Mouse (Mus musculus) stomach, embryonic 16.5 days (tissue): ENCODE measurements around the gene Gm49027. TPM values are rescaled to one million over a fixed set of nuclear protein-coding genes. Genes with fewer than 3 reads are reported as not detected.
A peak's percentile ranks its signal among the peaks of the same experiment; 100 is the strongest.
"Not testable (repeated sequence)": the region's sequence is repeated elsewhere in the genome, so short reads cannot be mapped to it uniquely, and the experiment has no call there.

Experiments used
- ATAC-seq: fragments of 200-750 bp; cut with Nextera tagmentation; 2 replicates; pipeline ENCODE4 v1.8.0; 2017; ENCODE audit warnings: moderate number of reproducible peaks, moderate TSS enrichment; ENCODE audit not compliant: insufficient read depth, low FRiP score
- H3K27ac ChIP-seq: fragments of 300-500 bp; sonication (generic); 2 replicates; pipeline ENCODE4 v1.5.1; 2014; ENCODE audit warnings: low read length
- H3K27me3 ChIP-seq: fragments of 300-500 bp; sonication (generic); 2 replicates; pipeline ENCODE4 v1.6.1; 2014; ENCODE audit warnings: low read length, control low read depth, mixed read lengths; ENCODE audit not compliant: control insufficient read depth, insufficient read depth
- H3K36me3 ChIP-seq: fragments of 300-500 bp; sonication (generic); 2 replicates; pipeline ENCODE4 v1.6.1; 2014; ENCODE audit warnings: low read length; ENCODE audit not compliant: control insufficient read depth, insufficient read depth
- H3K4me1 ChIP-seq: fragments of 300-500 bp; sonication (generic); 2 replicates; pipeline ENCODE4 v1.6.1; 2014; ENCODE audit warnings: low read length, control low read depth, mixed read lengths; ENCODE audit not compliant: control insufficient read depth, insufficient read depth
- H3K4me2 ChIP-seq: fragments of 300-500 bp; sonication (generic); 2 replicates; pipeline ENCODE4 v1.6.1; 2014; ENCODE audit warnings: low read depth, low read length, mixed read lengths
- H3K4me3 ChIP-seq: fragments of 300-500 bp; sonication (generic); replicated peaks from 2 replicates; pipeline ENCODE4 v1.5.1; 2014; ENCODE audit warnings: mild to moderate bottlenecking, low read length
- H3K9ac ChIP-seq: fragments of 300-500 bp; sonication (generic); 2 replicates; pipeline ENCODE4 v1.6.1; 2014; ENCODE audit warnings: low read length
- H3K9me3 ChIP-seq: fragments of 300-500 bp; sonication (generic); replicated peaks from 2 replicates; pipeline ENCODE4 v1.6.1; 2016; ENCODE audit warnings: low read length, control low read depth; ENCODE audit not compliant: control insufficient read depth
- WGBS: fragments of 180-500 bp; shearing (Covaris S2); extraction: QIAGEN DNeasy Blood & Tissue Kit; methylation state at CpG from one replicate; pipeline ENCODE4 v1.1.7; 2014; 5-methylcytosine and 5-hydroxymethylcytosine counted together
- polyA plus RNA-seq: library from polyadenylated mRNA; unstranded; fragments of >200 nt; fragmentation: Nextera tagmentation; extraction: Ambion mirVana; gene quantifications from 2 replicates; pipeline ENCODE4 v1.2.1, GENCODE M21; 2015

Gm49027 gene
- polyA plus RNA-seq, 1 experiment from 2014 or later = 4.2 TPM

- H3K4me3 ChIP-seq, H3K36me3 ChIP-seq, H3K4me2 ChIP-seq, ATAC-seq, H3K9me3 ChIP-seq, H3K9ac ChIP-seq, H3K27ac ChIP-seq: not testable (repeated sequence)
- 86% methylated on average over 3 of the region's 3 CpGs for WGBS
- peaks cover 10% of the 10 kb centered on the region for H3K4me1 ChIP-seq
- H3K27me3 ChIP-seq = peaks cover 26% of the 10 kb centered on the region
Measured at GRCm38 (mm10) chr5:123511426-123511825, 13.9 kb downstream of the Gm49027 start.

GRCm38 (mm10) chr5:123510160-123510559, 15.1 kb downstream of the Gm49027 start, which contains the start of gene B3gnt4:
B3gnt4 (plus strand) TSS chr5:123510460.
- ATAC-seq = no peak
- Histone ChIP-seq H3K4me2 (no peak within 1 kb of the TSS), H3K27me3 (peaks cover 26% of the 10 kb centered on the region), H3K9ac (no peak within 1 kb of the TSS), H3K27ac (no peak within 1 kb of the TSS), H3K4me1 (peaks cover 10% of the 10 kb centered on the region), H3K4me3 (no peak within 1 kb of the TSS), H3K9me3 (no peaks in the 10 kb centered on the region), H3K36me3 (no peaks in the 10 kb centered on the region)
- 91% methylated on average over 5 of the region's 5 CpGs for WGBS

- Histone ChIP-seq H3K4me1 (peaks cover 10% of the 10 kb centered on the region), H3K4me2 (peak overlapping the region; percentile 91), H3K36me3 (no peaks in the 10 kb centered on the region), H3K9ac (peak overlapping the region; percentile 67; the same call in 1 of the 2 replicates), H3K4me3 (peak overlapping the region; percentile 64), H3K27ac (no peak overlapping the region), H3K27me3 (peaks cover 26% of the 10 kb centered on the region), H3K9me3 (no peaks in the 10 kb centered on the region)
- WGBS = 6% methylated on average over 12 of the region's 12 CpGs
- no peak for ATAC-seq
Measured at GRCm38 (mm10) chr5:123508921-123509320, 16.4 kb downstream of the Gm49027 start.

GRCm38 (mm10) chr5:123507936-123508723, 17.2 kb downstream of the Gm49027 start:
- Histone ChIP-seq H3K27ac (no peak overlapping the region), H3K4me2 (peak overlapping the region; percentile 91), H3K27me3 (peaks cover 26% of the 10 kb centered on the region), H3K4me3 (peak overlapping the region; percentile 64), H3K36me3 (no peaks in the 10 kb centered on the region), H3K9ac (peak overlapping the region; percentile 67), H3K4me1 (peaks cover 10% of the 10 kb centered on the region), H3K9me3 (no peaks in the 10 kb centered on the region)
- ATAC-seq = peak; percentile 91
- 1% methylated on average over 59 of the region's 59 CpGs for WGBS

- Histone ChIP-seq H3K27ac (no peak overlapping the region), H3K4me1 (0 out of 2 replicates have a peak, but pooled peaks cover 5% of the 10 kb centered on the region), H3K9me3 (no peaks in the 10 kb centered on the region), H3K9ac (no peak overlapping the region), H3K36me3 (no peaks in the 10 kb centered on the region), H3K27me3 (no peaks in the 10 kb centered on the region), H3K4me3 (no peak overlapping the region), H3K4me2 (no peak overlapping the region)
- 45% methylated on average over 4 of the region's 4 CpGs for WGBS
- ATAC-seq = no peak
Measured at GRCm38 (mm10) chr5:123501973-123502372, 23.3 kb downstream of the Gm49027 start.

- Histone ChIP-seq H3K4me3 (no peak overlapping the region), H3K9me3 (no peaks in the 10 kb centered on the region), H3K36me3 (no peaks in the 10 kb centered on the region), H3K4me2 (no peak overlapping the region), H3K27me3 (no peaks in the 10 kb centered on the region), H3K27ac (no peak overlapping the region), H3K9ac (no peak overlapping the region), H3K4me1 (0 out of 2 replicates have a peak, but pooled peaks cover 5% of the 10 kb centered on the region)
- WGBS = 37% methylated on average over 4 of the region's 4 CpGs
- no peak for ATAC-seq
Measured at GRCm38 (mm10) chr5:123499717-123500116, 25.6 kb downstream of the Gm49027 start.

- Histone ChIP-seq H3K9me3 (no peaks in the 10 kb centered on the region), H3K27me3 (no peaks in the 10 kb centered on the region), H3K4me3 (no peak overlapping the region), H3K4me1 (no peaks in the 10 kb centered on the region), H3K27ac (no peak overlapping the region), H3K9ac (no peak overlapping the region), H3K36me3 (no peaks in the 10 kb centered on the region), H3K4me2 (no peak overlapping the region)
- ATAC-seq = no peak
- WGBS = 47% methylated on average over 9 of the region's 9 CpGs
Measured at GRCm38 (mm10) chr5:123489935-123490334, 35.4 kb downstream of the Gm49027 start.

- H3K4me3 ChIP-seq = no peak within 1 kb of the TSS
- H3K9ac ChIP-seq = no peak within 1 kb of the TSS
- WGBS = 6% methylated on average over 25 of the region's 25 CpGs
- H3K4me1 ChIP-seq = no peaks in the 10 kb centered on the region
- H3K9me3 ChIP-seq = no peaks in the 10 kb centered on the region
- H3K4me2 ChIP-seq = peak within 1 kb of the TSS; percentile 35; the same call in 1 of the 2 replicates
- H3K27me3 ChIP-seq = no peaks in the 10 kb centered on the region
- H3K36me3 ChIP-seq = no peaks in the 10 kb centered on the region
- H3K27ac ChIP-seq = no peak within 1 kb of the TSS
- ATAC-seq = peak; percentile 37; the same call in 1 of the 2 replicates
Measured at GRCm38 (mm10) chr5:123489112-123489785, 36.0 kb downstream of the Gm49027 start, which contains the start of the genes Lrrc43 and Il31. Lrrc43 (plus strand) TSS chr5:123489305. Il31 (minus strand) TSS chr5:123489489.
